Mouse (Mus musculus) lung, embryonic 16.5 days (tissue): ENCODE results near the gene Iqce. TPM values are rescaled to one million over a fixed set of nuclear protein-coding genes. Genes with fewer than 3 reads are reported as not detected.

ENCODE experiments used
- ATAC-seq: fragments of 200-750 bp; cut with Nextera tagmentation; 2 replicates; pipeline ENCODE4 v1.8.0; 2017; ENCODE audit warnings: low read depth, mild to moderate bottlenecking, moderate library complexity
- H3K27ac ChIP-seq: fragments of 300-500 bp; sonication (generic); 2 replicates; pipeline ENCODE4 v1.5.1; 2014; ENCODE audit warnings: mild to moderate bottlenecking, control low read depth, low read length
- H3K27me3 ChIP-seq: fragments of 300-500 bp; sonication (generic); 2 replicates; pipeline ENCODE4 v1.6.1; 2014; ENCODE audit warnings: low read depth, low read length, mixed read lengths; ENCODE audit not compliant: control insufficient read depth, insufficient read depth
- H3K36me3 ChIP-seq: fragments of 300-500 bp; sonication (generic); 2 replicates; pipeline ENCODE4 v1.6.1; 2014; ENCODE audit warnings: low read length; ENCODE audit not compliant: control insufficient read depth, insufficient read depth
- H3K4me1 ChIP-seq: fragments of 300-500 bp; sonication (generic); replicated peaks from 2 replicates; pipeline ENCODE4 v1.6.1; 2014; ENCODE audit warnings: low read length, mixed read lengths; ENCODE audit not compliant: control insufficient read depth, insufficient read depth
- H3K4me2 ChIP-seq: fragments of 300-500 bp; sonication (generic); 2 replicates; pipeline ENCODE4 v1.6.1; 2014; ENCODE audit warnings: low read depth, low read length, control low read depth
- H3K4me3 ChIP-seq: fragments of 300-500 bp; sonication (generic); 2 replicates; pipeline ENCODE4 v1.5.1; 2014; ENCODE audit warnings: mild to moderate bottlenecking, low read length, control low read depth
- H3K9ac ChIP-seq: fragments of 300-500 bp; sonication (generic); 2 replicates; pipeline ENCODE4 v1.6.1; 2014; ENCODE audit warnings: low read length, control low read depth
- H3K9me3 ChIP-seq: fragments of 300-500 bp; sonication (generic); 2 replicates; pipeline ENCODE4 v1.6.1; 2016; ENCODE audit warnings: low read length; ENCODE audit not compliant: control insufficient read depth
- WGBS: fragments of 180-500 bp; shearing (Covaris S2); extraction: QIAGEN DNeasy Blood & Tissue Kit; methylation state at CpG from one replicate; pipeline ENCODE4 v1.1.7; 2014; 5-methylcytosine and 5-hydroxymethylcytosine counted together
- polyA plus RNA-seq: library from polyadenylated mRNA; unstranded; fragments of >200 nt; fragmentation: Nextera tagmentation; extraction: Ambion mirVana; gene quantifications from 2 replicates; pipeline ENCODE4 v1.2.1, GENCODE M21; 2015

Iqce gene
- polyA plus RNA-seq, 1 experiment from 2014 or later = 21.5 TPM

- H3K27ac ChIP-seq = peak overlapping the region; percentile 92
- H3K9ac ChIP-seq = peak overlapping the region; percentile 95
- no peaks in the 10 kb centered on the region for H3K36me3 ChIP-seq
- 51% methylated on average over 13 of the region's 13 CpGs for WGBS
- H3K4me2 ChIP-seq = peak overlapping the region; percentile 82
- peak overlapping the region; percentile 87 for H3K4me3 ChIP-seq
- no peaks in the 10 kb centered on the region for H3K27me3 ChIP-seq
- peaks cover 43% of the 10 kb centered on the region for H3K4me1 ChIP-seq
- no peaks in the 10 kb centered on the region for H3K9me3 ChIP-seq
- no peak for ATAC-seq
Observed at GRCm38 (mm10) chr5:140647031-140647760, 55.0 kb downstream of the Iqce start.

- H3K27me3 ChIP-seq = no peaks in the 10 kb centered on the region
- H3K4me3 ChIP-seq = no peak overlapping the region
- H3K4me1 ChIP-seq = peaks cover 53% of the 10 kb centered on the region
- H3K27ac ChIP-seq = no peak overlapping the region
- H3K36me3 ChIP-seq = no peaks in the 10 kb centered on the region
- no peak overlapping the region for H3K9ac ChIP-seq
- WGBS = 79% methylated on average over 6 of the region's 6 CpGs
- no peak for ATAC-seq
- no peaks in the 10 kb centered on the region for H3K9me3 ChIP-seq
- H3K4me2 ChIP-seq = peak overlapping the region; percentile 82; the same call in 1 of the 2 replicates
Observed at GRCm38 (mm10) chr5:140646171-140646570, 56.0 kb downstream of the Iqce start.

DNA sequence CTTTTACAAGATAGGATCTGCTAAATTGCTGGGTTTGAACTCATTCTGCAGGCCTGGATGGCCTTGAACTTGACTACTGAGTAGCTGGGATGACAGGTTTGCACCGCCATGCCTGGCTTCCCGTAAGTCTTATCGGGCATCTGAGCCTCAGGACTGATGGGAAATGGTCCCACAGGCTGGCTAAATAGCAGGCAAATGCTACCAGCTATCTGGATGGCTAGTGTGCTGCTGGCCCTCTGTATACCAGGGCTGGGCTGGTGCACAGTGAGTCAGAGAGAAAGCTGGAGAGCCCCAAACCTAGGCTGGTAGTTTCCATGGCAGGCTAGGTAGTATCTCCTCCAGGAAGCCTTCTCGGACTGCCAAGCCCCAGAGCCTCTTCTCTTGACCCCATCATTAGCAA lies 56.7 kb downstream of the Iqce start:
- ATAC-seq = no peak
- H3K4me2 ChIP-seq = no peak overlapping the region
- H3K4me3 ChIP-seq = no peak overlapping the region
- H3K36me3 ChIP-seq = no peaks in the 10 kb centered on the region
- H3K27ac ChIP-seq = peak overlapping the region; percentile 45; the same call in 1 of the 2 replicates
- peaks cover 58% of the 10 kb centered on the region for H3K4me1 ChIP-seq
- H3K9me3 ChIP-seq = no peaks in the 10 kb centered on the region
- 84% methylated on average over 4 of the region's 4 CpGs for WGBS
- no peaks in the 10 kb centered on the region for H3K27me3 ChIP-seq
- no peak overlapping the region for H3K9ac ChIP-seq

DNA sequence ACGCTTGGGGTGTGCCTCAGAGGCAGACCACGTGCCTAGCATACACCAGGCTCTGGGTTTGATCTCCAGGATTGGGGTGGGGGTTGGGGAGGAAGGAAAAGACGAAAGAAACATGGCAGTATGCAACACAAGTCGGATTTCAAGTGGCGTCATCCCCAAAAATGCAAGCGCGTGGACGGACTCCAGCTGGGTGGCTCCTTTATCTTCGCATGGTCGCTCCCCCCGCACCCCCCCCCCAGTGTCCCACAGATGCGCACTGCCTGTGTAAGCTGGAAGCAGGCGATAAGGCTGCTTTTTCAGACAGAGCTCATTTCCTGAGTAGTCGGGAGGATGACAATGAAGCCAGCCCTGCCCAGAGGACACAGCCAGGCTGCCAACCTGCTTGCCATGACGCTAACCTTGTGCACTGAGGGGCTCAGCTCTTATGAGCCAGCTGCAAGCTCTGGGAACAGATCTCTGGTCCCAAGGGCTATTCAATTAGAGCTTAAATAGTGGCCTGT lies 57.4 kb downstream of the Iqce start:
- ATAC-seq = peak; percentile 4; the same call in 1 of the 2 replicates
- H3K9ac ChIP-seq = no peak overlapping the region
- peaks cover 58% of the 10 kb centered on the region for H3K4me1 ChIP-seq
- no peaks in the 10 kb centered on the region for H3K36me3 ChIP-seq
- H3K4me3 ChIP-seq = no peak overlapping the region
- no peaks in the 10 kb centered on the region for H3K27me3 ChIP-seq
- H3K27ac ChIP-seq = peak overlapping the region; percentile 45
- WGBS = 63% methylated on average over 15 of the region's 15 CpGs
- no peak overlapping the region for H3K4me2 ChIP-seq
- no peaks in the 10 kb centered on the region for H3K9me3 ChIP-seq

DNA sequence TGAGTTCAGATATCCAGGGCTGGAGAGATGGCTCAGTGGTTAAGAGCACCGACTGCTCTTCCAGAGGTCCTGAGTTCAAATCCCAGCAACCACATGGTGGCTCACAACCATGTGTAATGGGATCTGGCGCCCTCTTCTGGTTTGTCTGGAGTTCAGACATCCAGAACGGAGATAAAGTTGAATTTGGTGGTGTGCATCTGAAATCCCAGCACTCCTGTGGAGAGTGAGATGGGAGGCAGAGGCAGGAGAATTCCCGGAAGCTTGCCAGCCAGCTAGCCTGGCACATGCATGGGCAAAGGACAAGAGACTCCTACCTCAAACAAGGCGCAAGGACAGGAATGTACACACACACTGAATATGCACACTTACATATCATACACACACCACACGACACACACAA lies 57.9 kb downstream of the Iqce start:
- H3K27ac ChIP-seq = peak overlapping the region; percentile 37
- H3K27me3 ChIP-seq = no peaks in the 10 kb centered on the region
- no peak overlapping the region for H3K9ac ChIP-seq
- no peak for ATAC-seq
- H3K9me3 ChIP-seq = no peaks in the 10 kb centered on the region
- H3K4me3 ChIP-seq = no peak overlapping the region
- H3K4me1 ChIP-seq = peaks cover 54% of the 10 kb centered on the region
- H3K4me2 ChIP-seq = no peak overlapping the region
- WGBS = 82% methylated on average over 6 of the region's 6 CpGs
- no peaks in the 10 kb centered on the region for H3K36me3 ChIP-seq

- Histone ChIP-seq H3K36me3 (no peaks in the 10 kb centered on the region; the same call in 1 of the 2 replicates), H3K27ac (peak overlapping the region; percentile 76), H3K4me1 (peaks cover 45% of the 10 kb centered on the region), H3K4me2 (no peak overlapping the region), H3K9ac (peak overlapping the region; percentile 41; the same call in 1 of the 2 replicates), H3K9me3 (no peaks in the 10 kb centered on the region), H3K4me3 (no peak overlapping the region), H3K27me3 (no peaks in the 10 kb centered on the region)
- 52% methylated on average over 3 of the region's 3 CpGs for WGBS
- no peak for ATAC-seq
Observed at GRCm38 (mm10) chr5:140642076-140642475, 60.1 kb downstream of the Iqce start.

- peak overlapping the region; percentile 76 for H3K27ac ChIP-seq
- peak overlapping the region; percentile 41; the same call in 1 of the 2 replicates for H3K9ac ChIP-seq
- H3K4me2 ChIP-seq = 0 out of 2 replicates have a peak overlapping the region, but pooled peaks have one; percentile 15
- WGBS = 41% methylated on average over 10 of the region's 10 CpGs
- peak; percentile 65 for ATAC-seq
- peaks cover 41% of the 10 kb centered on the region for H3K4me1 ChIP-seq
- H3K36me3 ChIP-seq = peaks cover under 1% of the 10 kb centered on the region; the same call in 1 of the 2 replicates
- H3K27me3 ChIP-seq = no peaks in the 10 kb centered on the region
- no peaks in the 10 kb centered on the region for H3K9me3 ChIP-seq
- no peak overlapping the region for H3K4me3 ChIP-seq
Observed at GRCm38 (mm10) chr5:140641254-140641928, 60.8 kb downstream of the Iqce start.

DNA sequence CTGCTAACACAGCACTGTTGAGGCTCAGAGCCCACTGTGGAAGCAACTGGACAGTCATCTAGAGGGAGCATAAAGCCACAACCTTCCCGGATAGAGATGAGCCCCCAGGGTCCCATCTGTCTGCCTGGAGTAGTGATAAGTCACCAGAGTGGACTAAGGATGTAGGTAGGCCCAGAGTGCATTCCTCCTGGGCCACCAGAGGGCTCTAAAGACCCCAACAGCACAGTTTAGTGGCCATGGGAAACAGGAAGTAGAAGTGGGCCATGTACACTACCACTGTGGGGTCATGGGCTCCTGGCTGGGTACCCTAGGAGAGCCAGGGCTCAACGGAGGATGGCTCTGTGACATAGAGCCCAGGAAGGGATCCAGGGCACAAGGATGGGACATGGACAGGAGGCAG lies 61.4 kb downstream of the Iqce start:
- Histone ChIP-seq H3K27me3 (no peaks in the 10 kb centered on the region), H3K9me3 (no peaks in the 10 kb centered on the region), H3K9ac (no peak overlapping the region), H3K36me3 (peaks cover 2% of the 10 kb centered on the region; the same call in 1 of the 2 replicates), H3K4me3 (no peak overlapping the region), H3K4me1 (peaks cover 36% of the 10 kb centered on the region), H3K27ac (peak overlapping the region; percentile 76; the same call in 1 of the 2 replicates), H3K4me2 (no peak overlapping the region)
- 0 out of 2 replicates have a peak, but pooled peaks have one; percentile 29 for ATAC-seq
- 79% methylated on average over 2 of the region's 2 CpGs for WGBS

DNA sequence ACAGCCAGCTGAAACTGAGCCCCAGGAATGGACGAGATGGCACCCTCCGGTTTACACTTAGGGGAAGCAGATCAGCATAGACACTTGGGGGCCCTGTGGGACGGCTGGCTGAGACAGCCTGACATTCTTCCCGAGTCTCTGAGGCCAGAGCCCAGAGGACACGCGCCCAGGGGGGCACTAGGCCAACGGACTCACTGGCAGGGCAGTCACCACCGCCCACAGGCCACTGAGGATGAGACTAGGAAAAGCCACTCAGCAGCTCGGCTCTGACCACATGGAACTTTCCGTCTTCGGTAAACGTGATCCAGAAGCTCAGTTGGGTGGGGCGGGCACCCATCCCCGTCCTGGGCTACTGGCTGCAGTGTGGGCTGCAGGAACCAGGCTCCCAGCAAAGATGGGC lies 62.3 kb downstream of the Iqce start:
- no peak overlapping the region for H3K4me3 ChIP-seq
- H3K36me3 ChIP-seq = peaks cover 9% of the 10 kb centered on the region
- ATAC-seq = no peak
- no peak overlapping the region for H3K4me2 ChIP-seq
- no peak overlapping the region for H3K27ac ChIP-seq
- WGBS = 76% methylated on average over 14 of the region's 14 CpGs
- peaks cover 26% of the 10 kb centered on the region for H3K4me1 ChIP-seq
- no peaks in the 10 kb centered on the region for H3K9me3 ChIP-seq
- H3K27me3 ChIP-seq = no peaks in the 10 kb centered on the region
- no peak overlapping the region for H3K9ac ChIP-seq
